Mouse (Mus musculus): ENCODE data around the gene Pgap2. TPM values are rescaled to one million over a fixed set of nuclear protein-coding genes. Genes with fewer than 3 reads are reported as not detected.
A peak's percentile ranks its signal among the peaks of the same experiment; 100 is the strongest.

Pgap2 gene
- polyA plus RNA-seq, 1 experiment from 2014 or later = 61.3 TPM

DNA sequence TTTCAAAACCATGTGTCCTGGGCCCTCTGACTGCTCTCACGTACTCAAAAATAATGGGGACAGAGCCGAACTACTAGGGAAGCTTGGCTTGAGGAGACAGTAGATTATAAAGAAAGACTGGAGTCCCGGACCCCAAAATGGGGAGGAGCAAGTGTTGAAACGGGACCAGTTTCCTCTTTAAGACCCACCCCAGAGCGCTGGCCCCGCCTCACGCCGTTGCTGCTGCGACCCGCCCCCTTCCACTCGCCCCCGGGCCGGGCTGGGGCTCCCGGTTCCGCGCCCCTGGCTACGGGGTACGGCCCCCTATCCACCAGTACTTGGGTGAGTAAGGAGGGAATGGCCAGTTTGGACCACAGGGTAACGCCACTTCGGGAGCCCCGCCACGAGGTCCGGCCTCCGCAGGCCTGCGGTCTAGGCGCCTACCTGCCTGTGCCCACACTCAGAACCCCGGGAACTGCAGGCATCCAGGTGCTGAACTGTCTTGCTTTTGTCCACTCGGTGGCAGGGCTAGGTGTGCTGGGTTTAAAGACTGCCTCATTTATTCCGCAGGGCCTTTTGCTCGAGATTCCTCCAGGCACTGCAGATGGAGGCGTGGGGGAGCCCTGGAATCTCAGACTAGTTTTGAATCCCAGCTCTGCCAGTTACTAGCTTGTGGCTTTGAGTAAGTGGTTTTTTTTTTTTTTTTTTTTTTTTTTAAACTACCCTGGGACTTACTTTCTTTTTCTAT, 13.0 kb downstream of the Pgap2 start:
- H3K27me3 ChIP-seq (replicated peaks; ENCODE audit: low read depth, poor library complexity, severe bottlenecking) = no peaks in the 10 kb centered on the region
- WGBS = 2% methylated on average over 31 of the region's 31 CpGs
- peak overlapping the region; percentile 85 for H3K27ac ChIP-seq (replicated peaks)
- peaks cover 14% of the 10 kb centered on the region for H3K4me1 ChIP-seq
- peak; percentile 82 for DNase-seq (ENCODE audit: low spot score)
- H3K4me3 ChIP-seq = peak overlapping the region; percentile 79
- no peaks in the 10 kb centered on the region for H3K9me3 ChIP-seq
- H3K36me3 ChIP-seq (replicated peaks) = peaks cover 23% of the 10 kb centered on the region

DNA sequence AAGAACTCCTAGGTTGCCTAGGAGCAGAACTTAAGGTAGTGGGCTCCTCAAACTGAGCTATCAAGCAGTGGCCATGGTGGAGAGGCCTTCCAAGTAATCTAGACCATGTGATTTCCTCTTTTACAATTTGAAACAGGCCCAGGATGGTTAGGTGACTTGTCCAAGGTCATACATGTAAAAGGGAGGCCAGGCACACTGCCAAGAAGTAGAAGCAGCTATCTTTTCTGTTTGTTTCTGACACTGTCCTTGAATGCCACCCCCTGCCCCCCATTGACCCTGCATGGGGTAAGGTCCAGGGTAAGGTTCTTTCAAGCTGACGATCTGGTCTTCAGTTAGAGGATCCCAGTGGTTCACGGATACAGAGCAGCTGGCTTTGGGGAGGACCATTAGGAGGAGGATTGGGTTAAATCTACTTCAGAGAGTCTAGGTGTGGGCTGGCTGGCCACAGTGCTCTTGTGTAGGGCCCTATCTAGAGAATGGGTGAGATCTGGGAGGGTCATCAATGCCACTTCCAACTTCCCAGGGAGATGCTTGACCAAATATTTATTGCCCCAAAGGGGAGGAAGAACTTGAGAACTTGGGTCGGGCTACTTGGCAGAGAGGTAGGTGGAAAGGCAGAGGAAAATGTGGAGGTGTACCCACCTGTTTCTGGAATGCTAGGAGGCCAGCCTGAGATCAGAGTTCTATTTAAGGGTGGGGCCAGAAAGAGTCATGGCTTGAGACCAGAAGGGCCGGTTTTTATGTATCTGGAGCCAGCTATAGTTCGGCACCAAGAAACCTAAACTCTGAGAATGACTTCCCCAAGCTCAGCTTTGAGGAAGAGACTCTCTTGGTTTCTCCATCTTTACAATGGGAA, 14.1 kb downstream of the Pgap2 start:
- no peak overlapping the region for H3K27ac ChIP-seq (replicated peaks)
- no peak for DNase-seq (ENCODE audit: low spot score)
- H3K4me3 ChIP-seq = no peak overlapping the region
- no peaks in the 10 kb centered on the region for H3K27me3 ChIP-seq (replicated peaks; ENCODE audit: low read depth, poor library complexity, severe bottlenecking)
- WGBS = 90% methylated on average over 5 of the region's 5 CpGs
- peaks cover 14% of the 10 kb centered on the region for H3K4me1 ChIP-seq
- 0 out of 2 replicates have a peak, but pooled peaks cover 2% of the 10 kb centered on the region for H3K9me3 ChIP-seq
- peaks cover 32% of the 10 kb centered on the region for H3K36me3 ChIP-seq (replicated peaks)

DNA sequence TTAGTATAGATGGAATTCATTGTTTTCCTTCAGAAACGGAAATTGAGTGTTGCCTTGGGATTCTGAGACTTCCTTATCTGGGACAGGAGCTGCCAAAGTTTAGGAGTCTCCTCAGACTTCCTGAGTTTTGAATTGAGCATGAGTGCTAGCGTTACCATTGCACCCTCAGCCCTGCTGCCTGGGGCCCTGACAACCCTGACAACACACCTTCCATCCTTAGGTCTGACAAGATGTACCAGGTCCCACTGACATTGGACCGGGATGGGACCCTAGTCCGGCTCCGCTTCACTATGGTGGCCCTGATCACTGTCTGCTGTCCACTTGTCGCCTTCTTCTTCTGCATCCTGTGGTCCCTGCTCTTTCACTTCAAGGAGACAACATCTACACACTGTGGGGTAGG, 16.0 kb downstream of the Pgap2 start:
- Histone ChIP-seq H3K9me3 (0 out of 2 replicates have a peak, but pooled peaks cover 3% of the 10 kb centered on the region), H3K27ac (replicated peaks) (no peak overlapping the region), H3K4me3 (no peak overlapping the region), H3K4me1 (peaks cover 14% of the 10 kb centered on the region), H3K36me3 (replicated peaks) (peaks cover 50% of the 10 kb centered on the region), H3K27me3 (replicated peaks; ENCODE audit: low read depth, poor library complexity, severe bottlenecking) (no peaks in the 10 kb centered on the region)
- 94% methylated on average over 6 of the region's 6 CpGs for WGBS
- DNase-seq (ENCODE audit: low spot score) = no peak

- H3K4me3 ChIP-seq = no peak overlapping the region
- WGBS = 88% methylated on average over 4 of the region's 4 CpGs
- H3K9me3 ChIP-seq = 0 out of 2 replicates have a peak, but pooled peaks cover 3% of the 10 kb centered on the region
- peaks cover 6% of the 10 kb centered on the region for H3K4me1 ChIP-seq
- H3K36me3 ChIP-seq (replicated peaks) = peaks cover 65% of the 10 kb centered on the region
- H3K27me3 ChIP-seq (replicated peaks; ENCODE audit: low read depth, poor library complexity, severe bottlenecking) = no peaks in the 10 kb centered on the region
- DNase-seq (ENCODE audit: low spot score) = no peak
- no peak overlapping the region for H3K27ac ChIP-seq (replicated peaks)
Measured at GRCm38 (mm10) chr7:102228049-102228670, 18.2 kb downstream of the Pgap2 start.

GRCm38 (mm10) chr7:102229814-102230213, 19.8 kb downstream of the Pgap2 start:
- 94% methylated on average over 6 of the region's 6 CpGs for WGBS
- Histone ChIP-seq H3K4me3 (no peak overlapping the region), H3K36me3 (replicated peaks) (peaks cover 71% of the 10 kb centered on the region), H3K27ac (replicated peaks) (no peak overlapping the region), H3K4me1 (no peaks in the 10 kb centered on the region; the same call in 1 of the 2 replicates), H3K27me3 (replicated peaks; ENCODE audit: low read depth, poor library complexity, severe bottlenecking) (no peaks in the 10 kb centered on the region), H3K9me3 (0 out of 2 replicates have a peak, but pooled peaks cover 3% of the 10 kb centered on the region)
- DNase-seq (ENCODE audit: low spot score) = no peak

DNA sequence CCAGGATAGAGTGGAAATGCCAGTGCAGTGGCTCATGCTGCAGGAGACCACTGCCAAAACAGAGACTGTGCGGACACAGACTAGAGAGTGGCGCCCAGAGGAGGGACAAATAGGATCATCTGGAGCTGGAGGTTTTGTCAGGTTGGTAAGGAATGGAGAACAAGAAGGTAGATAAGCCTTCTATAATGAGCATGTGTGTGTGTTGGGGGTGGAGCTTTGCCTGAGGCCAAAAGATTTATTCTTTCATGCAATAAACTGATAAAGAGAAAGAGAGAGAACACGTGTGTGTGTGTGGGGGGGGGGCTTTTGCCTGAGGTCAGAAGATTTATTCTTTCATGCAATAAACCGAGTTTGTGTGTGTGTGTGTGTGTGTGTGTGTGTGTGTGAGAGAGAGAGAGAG, 23.1 kb downstream of the Pgap2 start:
- Histone ChIP-seq H3K27ac (replicated peaks) (no peak overlapping the region), H3K9me3 (0 out of 2 replicates have a peak, but pooled peaks cover 3% of the 10 kb centered on the region), H3K36me3 (replicated peaks) (peaks cover 80% of the 10 kb centered on the region), H3K27me3 (replicated peaks; ENCODE audit: low read depth, poor library complexity, severe bottlenecking) (no peaks in the 10 kb centered on the region), H3K4me1 (no peaks in the 10 kb centered on the region; the same call in 1 of the 2 replicates), H3K4me3 (no peak overlapping the region)
- no peak for DNase-seq (ENCODE audit: low spot score)
- WGBS = 88% methylated on average over 4 of the region's 4 CpGs

DNA sequence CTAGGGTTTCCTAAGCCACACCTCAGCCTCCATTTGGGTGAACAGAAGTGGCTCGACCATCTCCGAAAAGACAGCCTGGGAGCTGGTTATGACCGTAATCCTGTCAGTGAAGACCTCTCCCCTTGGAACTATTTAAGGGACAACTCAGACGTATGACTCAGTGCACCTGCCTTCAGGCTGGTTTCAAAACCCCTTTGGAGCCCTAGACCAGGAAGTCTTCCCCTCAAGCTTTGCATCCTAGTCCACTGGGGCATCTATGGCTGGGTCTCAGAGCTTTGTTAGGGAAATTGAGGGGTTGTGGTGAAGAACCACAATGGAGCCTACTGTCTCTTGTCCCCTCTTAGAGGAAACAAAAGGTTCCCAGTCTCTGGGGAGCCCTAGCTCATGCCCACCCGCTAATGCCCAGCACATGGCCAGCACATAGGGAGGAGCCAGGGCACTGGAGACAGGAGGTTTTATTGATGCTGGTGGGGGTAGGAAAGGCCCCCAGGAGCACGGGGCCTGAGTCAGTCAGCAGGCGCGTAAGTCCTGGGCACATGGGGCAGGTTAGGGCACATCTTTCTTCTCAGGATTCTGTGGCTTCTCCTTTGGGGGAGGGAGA, 28.8 kb downstream of the Pgap2 start:
- WGBS = 87% methylated on average over 8 of the region's 8 CpGs
- H3K27me3 ChIP-seq (replicated peaks; ENCODE audit: low read depth, poor library complexity, severe bottlenecking) = no peaks in the 10 kb centered on the region
- H3K4me1 ChIP-seq = peaks cover under 1% of the 10 kb centered on the region
- no peak overlapping the region for H3K4me3 ChIP-seq
- DNase-seq (ENCODE audit: low spot score) = no peak
- H3K9me3 ChIP-seq = no peaks in the 10 kb centered on the region
- no peak overlapping the region for H3K27ac ChIP-seq (replicated peaks)
- peaks cover 89% of the 10 kb centered on the region for H3K36me3 ChIP-seq (replicated peaks)

DNA sequence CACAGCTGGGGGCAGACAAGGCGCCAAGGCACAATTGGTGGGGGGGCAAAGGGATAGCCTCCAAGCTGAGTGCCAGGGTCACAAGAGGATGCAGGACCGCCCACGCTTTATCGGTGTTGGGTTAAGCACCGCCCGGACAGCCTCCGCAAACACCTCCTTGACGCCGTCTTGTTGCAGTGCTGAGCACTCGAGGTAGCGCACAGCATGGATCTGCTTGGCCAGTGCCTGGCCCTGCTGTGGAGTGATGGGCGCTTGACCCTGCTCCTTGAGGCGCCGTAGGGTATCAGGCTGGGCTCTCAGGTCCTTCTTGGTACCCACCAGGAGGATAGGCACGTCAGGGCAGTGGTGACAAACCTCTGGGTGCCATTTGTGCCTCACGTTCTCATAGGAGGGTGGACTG, 29.6 kb downstream of the Pgap2 start:
- no peaks in the 10 kb centered on the region for H3K27me3 ChIP-seq (replicated peaks; ENCODE audit: low read depth, poor library complexity, severe bottlenecking)
- no peak overlapping the region for H3K4me3 ChIP-seq
- WGBS = 92% methylated on average over 16 of the region's 16 CpGs
- H3K36me3 ChIP-seq (replicated peaks) = peaks cover 92% of the 10 kb centered on the region
- H3K4me1 ChIP-seq = peaks cover 7% of the 10 kb centered on the region
- H3K9me3 ChIP-seq = no peaks in the 10 kb centered on the region
- DNase-seq (ENCODE audit: low spot score) = no peak
- H3K27ac ChIP-seq (replicated peaks) = no peak overlapping the region

- Histone ChIP-seq H3K4me1 (peaks cover 35% of the 10 kb centered on the region), H3K9me3 (no peaks in the 10 kb centered on the region), H3K36me3 (replicated peaks) (peaks cover 65% of the 10 kb centered on the region), H3K27me3 (replicated peaks; ENCODE audit: low read depth, poor library complexity, severe bottlenecking) (no peaks in the 10 kb centered on the region), H3K27ac (replicated peaks) (no peak overlapping the region), H3K4me3 (no peak overlapping the region)
- WGBS = 89% methylated on average over 5 of the region's 5 CpGs
- no peak for DNase-seq (ENCODE audit: low spot score)
Measured at GRCm38 (mm10) chr7:102242371-102242770, 32.4 kb downstream of the Pgap2 start.

GRCm38 (mm10) chr7:102242917-102243316, 32.9 kb downstream of the Pgap2 start:
- H3K27ac ChIP-seq (replicated peaks) = no peak overlapping the region
- H3K9me3 ChIP-seq = no peaks in the 10 kb centered on the region
- H3K4me1 ChIP-seq = peaks cover 40% of the 10 kb centered on the region
- no peak overlapping the region for H3K4me3 ChIP-seq
- H3K27me3 ChIP-seq (replicated peaks; ENCODE audit: low read depth, poor library complexity, severe bottlenecking) = no peaks in the 10 kb centered on the region
- DNase-seq (ENCODE audit: low spot score) = no peak
- peaks cover 59% of the 10 kb centered on the region for H3K36me3 ChIP-seq (replicated peaks)
- WGBS = 93% methylated on average over 3 of the region's 3 CpGs

DNA sequence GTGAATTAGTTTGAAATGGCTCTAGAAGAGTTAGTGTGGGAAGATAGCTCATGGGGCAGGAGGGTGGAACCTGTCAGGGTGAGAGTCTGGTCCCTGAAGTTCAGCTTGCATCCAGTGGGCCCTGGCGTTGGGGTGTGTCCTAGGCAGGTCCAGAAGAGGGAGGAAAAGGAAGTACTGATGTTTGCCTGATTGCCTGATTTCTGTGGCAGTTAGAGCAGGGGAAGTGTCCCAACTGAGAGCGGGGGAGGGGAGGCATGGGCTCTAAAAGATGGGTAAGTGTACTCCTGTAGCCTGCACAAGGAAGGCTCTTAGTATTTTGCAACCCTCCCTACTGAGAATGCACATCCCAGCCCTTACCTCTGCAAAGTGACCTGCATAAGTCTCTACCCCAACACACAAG, 33.9 kb downstream of the Pgap2 start:
- H3K27me3 ChIP-seq (replicated peaks; ENCODE audit: low read depth, poor library complexity, severe bottlenecking) = no peaks in the 10 kb centered on the region
- H3K4me3 ChIP-seq = no peak overlapping the region
- peaks cover 50% of the 10 kb centered on the region for H3K36me3 ChIP-seq (replicated peaks)
- H3K4me1 ChIP-seq = peaks cover 50% of the 10 kb centered on the region
- 70% methylated on average over 2 of the region's 2 CpGs for WGBS
- no peak overlapping the region for H3K27ac ChIP-seq (replicated peaks)
- H3K9me3 ChIP-seq = no peaks in the 10 kb centered on the region
- no peak for DNase-seq (ENCODE audit: low spot score)
